Mouse (Mus musculus) retina, embryonic 14.5 days (tissue): ENCODE results near the gene Cldn6.

ENCODE experiments used
- DNase-seq: peaks from one replicate; pipeline ENCODE4 v3.0.0-alpha.2; 2015; ENCODE audit warnings: low spot score

Gene Cldn6

DNA sequence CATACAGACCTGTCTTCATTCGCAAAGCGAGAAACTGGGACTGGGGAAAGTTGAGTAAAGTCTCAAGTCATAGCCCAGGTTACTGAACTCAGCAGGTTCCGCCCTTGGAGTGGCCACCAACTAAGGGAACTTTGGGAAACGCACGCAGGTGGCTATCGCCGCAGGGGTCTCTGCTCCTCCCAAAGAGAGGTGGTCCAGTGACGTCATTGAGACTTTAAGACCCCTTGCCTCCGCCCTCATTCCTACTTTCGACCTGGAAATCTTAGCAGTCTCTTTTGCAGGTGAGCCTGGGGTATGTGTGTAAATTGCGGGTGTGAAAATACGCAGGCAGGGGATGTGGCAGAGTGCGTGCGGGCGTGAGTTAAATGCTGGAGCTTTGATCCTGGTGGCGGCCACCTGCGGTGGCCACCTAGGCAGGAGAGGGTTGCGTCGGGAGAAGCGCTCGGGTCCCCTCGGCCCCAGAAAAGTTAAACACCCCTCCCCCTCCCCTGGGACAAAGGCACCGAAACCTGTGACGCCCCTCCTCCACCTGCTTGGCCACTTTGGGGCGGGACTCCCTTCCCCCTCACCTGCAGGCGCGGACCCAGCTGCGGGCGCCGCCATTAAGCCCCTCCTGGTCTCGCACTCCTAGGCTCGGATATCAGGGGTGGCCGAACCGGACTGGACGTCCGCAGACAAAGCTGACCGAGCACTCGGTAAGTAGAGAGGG lies at the start of gene Cldn6:
TSS of gene Cldn6 (plus strand) at position 123 of the 709 bp plus-strand sequence.
- DNase-seq, result no peak

- peak; percentile 86 for DNase-seq
Measured at GRCm38 (mm10) chr17:23630195-23631020, 48.6 kb upstream of the Cldn6 start.

DNA sequence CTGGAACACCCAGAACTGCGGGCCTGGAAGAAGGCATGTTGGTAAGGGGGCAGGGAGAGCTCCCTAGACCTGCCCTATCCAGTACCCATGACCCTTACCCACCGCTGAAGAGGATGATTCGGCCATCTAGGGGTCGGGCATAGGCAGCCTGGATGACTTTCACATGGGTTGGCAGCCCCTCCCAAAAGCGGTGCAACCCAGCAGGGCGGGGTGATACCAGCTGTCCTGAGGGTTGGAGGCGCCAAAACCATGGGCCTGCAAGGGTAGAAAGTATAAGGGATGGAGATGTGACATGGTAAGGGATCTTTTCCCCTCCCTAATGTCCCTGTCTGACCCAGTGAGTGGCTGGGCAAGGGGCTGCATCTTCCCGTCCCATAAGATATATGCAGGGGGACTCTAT lies 47.8 kb upstream of the Cldn6 start:
- DNase-seq, result no peak

DNA sequence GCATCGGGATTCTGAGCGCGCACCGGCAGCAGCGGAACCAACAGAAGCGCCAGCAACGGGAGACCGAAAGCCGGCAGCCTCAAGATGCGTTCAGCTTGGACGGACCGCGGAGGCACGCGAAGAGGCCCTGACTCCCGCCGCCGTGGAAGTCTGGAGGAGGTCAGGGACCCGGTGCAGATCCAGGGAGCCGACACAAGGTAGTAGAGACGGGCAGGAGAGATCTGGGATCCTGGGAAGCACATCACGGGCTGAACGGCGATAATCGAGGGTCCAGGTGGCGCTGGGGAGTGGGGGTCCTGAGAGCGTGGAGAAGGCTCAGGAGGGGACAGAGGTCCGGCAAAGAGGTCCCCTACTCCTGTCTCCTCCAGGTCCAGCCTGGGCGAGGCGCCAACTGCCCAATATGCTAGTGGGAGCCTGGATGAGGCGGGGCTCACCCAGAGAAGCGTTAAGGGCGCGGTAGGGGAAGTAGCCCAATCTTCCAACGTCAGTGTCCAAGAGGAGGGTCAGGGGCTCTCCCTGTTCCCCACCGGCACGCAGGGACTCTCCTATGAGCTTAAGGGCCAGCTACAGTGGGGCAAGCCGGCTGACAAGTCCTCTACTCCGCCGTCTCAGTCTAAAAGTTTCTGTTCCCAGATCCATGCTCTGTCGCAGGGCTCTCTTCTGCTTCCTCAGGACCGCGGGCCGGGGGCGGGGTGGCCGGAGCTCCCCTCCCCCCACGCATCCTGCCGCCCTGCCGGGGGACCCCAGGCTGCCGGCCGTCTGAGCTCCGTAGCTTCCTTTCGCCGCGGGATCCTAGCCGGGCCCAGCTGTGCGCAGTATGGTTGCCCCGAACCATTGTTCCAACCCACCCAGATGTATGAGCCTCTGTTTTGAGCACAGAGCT lies 34.2 kb upstream of the Cldn6 start, which contains the start of gene Mmp25:
TSS of gene Mmp25 (minus strand) at position 665 of the 883 bp plus-strand sequence.
- DNase-seq, result peak; percentile 39

DNA sequence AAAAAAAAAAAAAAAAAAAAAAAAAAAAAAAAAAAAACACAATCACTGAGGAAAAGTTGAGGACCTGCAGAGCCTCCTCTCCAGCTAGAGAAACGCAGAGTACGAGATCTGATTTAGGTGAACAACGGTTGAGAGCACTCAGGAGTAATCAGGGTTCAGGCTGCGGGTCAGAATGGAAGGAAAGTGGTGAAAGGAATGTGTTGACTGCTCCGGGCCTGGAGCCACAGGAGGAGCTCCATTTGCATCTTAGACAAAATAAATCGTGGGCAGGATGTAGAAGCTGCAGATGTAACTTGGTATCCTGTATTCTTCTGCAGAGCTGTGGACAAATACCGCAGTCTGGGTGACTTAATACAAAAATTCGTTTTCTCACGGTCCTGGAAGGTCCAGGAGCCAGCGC lies 33.2 kb upstream of the Cldn6 start:
- no peak for DNase-seq

GRCm38 (mm10) chr17:23651363-23651762 lies 27.7 kb upstream of the Cldn6 start:
- no peak for DNase-seq

- no peak for DNase-seq
Measured at GRCm38 (mm10) chr17:23653324-23653723, 25.7 kb upstream of the Cldn6 start.

- no peak for DNase-seq
Measured at GRCm38 (mm10) chr17:23654001-23654400, 25.0 kb upstream of the Cldn6 start.

- no peak for DNase-seq
Measured at GRCm38 (mm10) chr17:23654410-23654809, 24.6 kb upstream of the Cldn6 start.

DNA sequence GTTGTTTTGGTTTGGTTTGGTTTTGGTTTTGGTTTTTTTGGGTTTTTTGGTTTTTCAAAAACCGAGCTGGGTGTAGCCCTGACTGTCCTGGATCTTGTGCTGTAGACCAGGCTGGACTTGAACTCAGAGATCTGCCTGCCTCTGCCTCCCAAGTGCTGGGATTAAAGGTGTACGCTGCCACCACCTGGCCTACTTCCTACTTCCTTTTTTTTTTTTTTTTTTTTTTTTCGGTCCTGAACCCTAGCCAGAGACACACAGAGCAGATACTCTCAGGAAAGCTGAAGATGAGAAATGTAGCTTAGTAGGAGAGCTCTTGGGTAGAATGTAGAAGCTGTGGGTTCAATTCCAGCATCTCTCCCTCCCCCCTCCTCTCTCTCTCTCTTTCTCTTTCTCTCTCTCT lies 20.6 kb upstream of the Cldn6 start:
- no peak for DNase-seq

- no peak for DNase-seq
Measured at GRCm38 (mm10) chr17:23660117-23660875, 18.8 kb upstream of the Cldn6 start, which contains the start of gene Bicdl2. TSS of gene Bicdl2 (plus strand) at chr17:23660506.

DNA sequence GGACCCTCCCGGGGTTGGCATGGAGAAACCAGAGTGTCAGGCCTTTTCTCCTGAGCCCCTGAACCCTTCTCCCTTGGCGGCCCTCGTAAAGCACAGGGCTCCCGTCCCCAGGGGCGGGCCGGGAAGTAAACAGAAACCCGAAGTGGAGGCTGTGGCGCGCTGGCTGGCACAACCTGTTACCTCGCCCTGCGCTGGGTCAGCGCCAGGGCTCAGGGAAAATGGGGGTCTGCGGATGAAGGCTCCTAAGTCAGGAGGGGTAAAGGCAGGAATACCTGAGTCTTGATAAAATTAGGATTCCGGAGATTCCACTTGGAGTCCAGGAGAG lies 18.2 kb upstream of the Cldn6 start:
- DNase-seq, result no peak

DNA sequence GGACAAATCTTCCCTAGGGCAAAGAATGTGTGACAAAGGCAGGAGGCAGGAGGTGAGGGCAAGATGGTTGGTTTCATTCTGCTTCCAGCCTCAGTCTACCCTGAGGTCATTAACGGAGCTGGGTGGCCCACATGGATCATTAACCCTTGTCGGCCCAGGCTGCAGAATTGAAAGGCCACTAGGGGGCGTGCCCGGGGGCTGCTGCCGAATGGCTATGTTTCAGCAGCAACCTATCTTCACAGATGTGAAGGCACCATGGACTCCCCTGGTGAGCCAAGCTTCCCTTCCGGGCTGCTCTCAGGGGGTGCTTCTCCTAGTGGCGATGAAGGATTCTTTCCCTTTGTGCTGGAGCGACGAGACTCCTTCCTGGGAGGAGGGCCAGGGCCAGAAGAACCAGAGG lies 17.5 kb upstream of the Cldn6 start:
- DNase-seq, result peak; percentile 51

- DNase-seq, result peak; percentile 77
Measured at GRCm38 (mm10) chr17:23664556-23665021, 14.5 kb upstream of the Cldn6 start.

DNA sequence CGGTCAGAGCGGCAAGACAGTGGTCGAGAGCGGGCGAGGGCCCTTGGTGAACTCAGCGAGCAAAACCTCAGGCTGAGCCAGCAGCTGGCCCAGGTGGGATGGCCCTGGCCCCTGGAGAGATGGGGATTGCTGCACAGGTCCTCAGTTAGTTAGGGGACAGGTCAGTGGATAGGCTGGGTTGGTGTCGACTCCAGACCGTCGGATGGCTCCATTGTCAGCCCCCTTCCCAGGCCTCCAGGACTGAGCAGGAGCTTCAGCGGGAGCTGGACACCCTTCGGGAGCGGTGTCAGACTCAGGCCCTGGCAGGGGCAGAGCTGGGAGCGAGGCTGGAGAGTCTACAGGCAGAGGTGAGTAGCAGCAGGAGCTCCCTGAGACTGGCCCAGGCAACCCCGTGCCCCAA lies 13.5 kb upstream of the Cldn6 start:
- no peak for DNase-seq

- no peak for DNase-seq
Measured at GRCm38 (mm10) chr17:23670516-23671074, 8.5 kb upstream of the Cldn6 start.

- DNase-seq, result no peak
Measured at GRCm38 (mm10) chr17:23671519-23671918, 7.5 kb upstream of the Cldn6 start.

GRCm38 (mm10) chr17:23672761-23673160 lies 6.3 kb upstream of the Cldn6 start:
- no peak for DNase-seq

GRCm38 (mm10) chr17:23673424-23674073 lies 5.5 kb upstream of the Cldn6 start, which contains the start of the genes Hcfc1r1 and Thoc6:
TSS of gene Hcfc1r1 (plus strand) at chr17:23673596.
TSS of gene Thoc6 (minus strand) at chr17:23673882.
- peak; percentile 90 for DNase-seq

DNA sequence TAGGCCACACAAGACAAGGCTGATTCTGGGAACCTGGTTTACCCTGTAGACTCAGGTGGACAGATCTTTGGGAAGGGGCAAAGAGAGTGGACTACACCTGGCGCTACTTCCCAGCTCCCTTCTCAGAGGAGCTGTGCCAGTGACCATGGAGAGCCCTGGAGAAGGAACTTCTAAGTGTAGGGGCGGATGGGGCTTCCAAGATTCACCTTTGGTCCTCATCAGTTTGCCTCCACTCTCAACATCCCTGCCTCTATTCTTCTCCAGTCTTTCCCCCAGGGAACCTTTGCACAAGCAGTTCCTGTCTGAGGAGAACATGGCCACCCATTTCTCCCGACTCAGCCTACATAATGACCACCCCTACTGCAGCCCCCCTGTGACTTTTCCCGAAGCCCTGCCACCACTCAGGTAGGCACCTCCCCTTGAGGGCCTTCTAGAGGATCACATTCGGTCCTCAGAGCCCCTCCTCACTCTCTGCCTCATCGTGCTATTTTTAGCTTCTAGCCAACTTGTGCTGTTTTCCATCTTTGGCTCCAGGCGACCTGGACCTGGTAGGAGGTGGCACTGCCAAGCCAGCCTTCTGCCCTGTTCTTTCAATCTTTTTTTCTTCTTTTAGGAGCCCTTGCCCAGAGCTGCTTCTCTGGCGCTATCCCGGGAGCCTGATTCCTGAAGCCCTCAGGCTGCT lies 4.6 kb upstream of the Cldn6 start:
- no peak for DNase-seq
